Mouse (Mus musculus) left cerebral cortex, postnatal 14 days (tissue): ENCODE measurements at regions not wholly inside any gene's neighbourhood (a gene's known extent, or its start where the extent isn't known, plus 50 kb on each side); places are given as distances from the start of the nearest gene placed in this dataset.

Experiments used
- DNase-seq, 2 experiments: peaks; one replicate each; pipeline ENCODE4 v3.0.0; 2021 to 2022; ENCODE audit warnings: low spot score in 2 of 2, mixed read lengths in 1 of 2
- intact Hi-C: fragments of 180-260 bp; cut with DNase I; formaldehyde crosslinking; loops from one replicate; pipeline ENCODE4 v1.15.1; 2025

DNA sequence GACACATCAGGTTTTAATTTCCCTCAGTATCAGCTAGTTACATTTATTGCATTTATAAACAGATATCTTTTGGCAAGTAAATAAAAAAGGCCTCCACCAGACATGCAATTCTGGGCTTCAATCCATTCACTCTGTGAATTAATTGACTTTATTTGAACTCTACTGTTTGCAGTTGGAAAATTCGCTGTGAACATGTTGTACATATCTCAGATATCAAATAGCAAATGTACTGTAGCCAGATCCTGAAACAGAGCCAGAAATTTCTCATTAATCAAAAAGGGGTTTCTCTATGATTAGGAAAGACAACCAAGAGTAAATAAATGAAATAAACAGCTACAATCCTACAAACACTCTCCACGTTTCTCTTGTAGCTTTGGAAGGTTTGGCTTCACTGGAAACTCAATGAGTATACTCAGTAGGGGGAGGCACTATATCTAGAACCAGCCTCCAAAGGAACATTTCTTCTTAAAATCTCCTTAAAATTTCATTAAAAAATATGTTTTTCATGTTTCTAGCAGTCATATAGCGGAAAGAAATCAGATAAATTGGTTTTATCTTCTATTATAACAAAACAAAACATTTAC, 211.8 kb upstream of the Gm10192 start:
- intact Hi-C loops = no loop called here
- no peak for DNase-seq

DNA sequence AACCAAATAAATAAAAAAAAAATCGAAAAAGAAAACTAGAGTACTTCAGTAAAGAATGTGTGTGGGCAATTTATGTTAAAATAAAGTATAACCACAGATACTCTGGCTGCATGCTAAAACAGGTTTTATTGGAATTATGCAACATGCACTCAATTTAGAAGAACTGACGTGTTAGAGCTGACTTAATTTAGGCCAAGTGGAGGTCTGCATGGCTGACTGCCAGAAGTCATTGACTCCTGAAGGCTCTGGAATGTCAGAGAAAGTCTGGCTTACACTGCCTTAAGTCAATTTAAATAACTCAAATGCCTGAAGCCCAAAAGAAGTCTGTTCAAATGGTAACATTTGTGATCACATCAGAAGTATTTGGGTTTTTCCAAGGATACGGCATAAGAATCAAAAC, 198.1 kb upstream of the Gm10192 start:
- intact Hi-C loops = no loop called here
- DNase-seq = peak in 1 of 2 experiments; percentile 5

DNA sequence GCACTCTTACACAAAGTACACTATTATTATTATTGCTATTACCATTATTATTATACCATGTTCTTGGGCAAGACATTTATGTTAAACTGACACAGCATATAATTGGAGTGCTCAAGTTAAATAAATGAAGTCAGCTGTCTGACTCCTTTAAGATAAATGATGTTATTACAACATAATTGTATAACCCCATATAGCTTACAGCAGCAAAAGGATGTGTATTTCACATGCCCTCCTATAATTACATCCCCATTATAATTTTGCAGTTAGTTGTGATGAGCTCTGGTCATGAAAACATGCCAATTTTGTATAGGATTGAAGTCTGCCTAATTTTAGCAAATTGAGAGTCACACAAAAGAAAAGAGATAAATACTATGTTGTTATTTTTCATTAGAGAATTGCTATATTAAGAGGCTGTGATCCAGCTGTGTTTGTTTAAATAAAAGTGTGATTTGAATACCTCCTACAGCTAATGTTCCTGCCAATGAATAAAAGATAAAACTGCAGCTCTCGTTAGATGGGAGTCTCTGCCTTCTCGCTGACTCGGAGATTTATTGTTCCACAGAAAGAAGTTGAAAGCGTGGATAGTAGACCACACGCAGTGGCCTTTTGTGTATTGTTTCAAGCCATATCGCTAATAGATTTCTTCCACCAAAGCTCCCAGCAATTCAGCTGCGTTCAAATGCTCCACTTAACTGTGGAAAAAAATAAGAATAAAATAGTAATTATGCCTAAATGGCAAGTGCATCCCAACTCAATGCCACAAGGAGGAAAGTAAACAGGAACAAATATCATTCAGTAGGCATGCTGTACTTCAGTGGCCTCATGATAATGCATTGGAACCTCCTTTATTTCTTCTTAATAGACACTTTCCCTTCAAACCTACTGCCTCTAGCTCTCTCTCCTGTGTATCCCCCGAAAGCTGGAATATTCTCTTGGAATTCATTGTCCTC, 194.9 kb upstream of the Gm10192 start:
- no peak for DNase-seq
- intact Hi-C loops = no loop called here

- no peak for DNase-seq
- intact Hi-C loops = no loop called here
Observed at GRCm38 (mm10) chr4:97360473-97360872, 177.5 kb upstream of the Gm10192 start.

DNA sequence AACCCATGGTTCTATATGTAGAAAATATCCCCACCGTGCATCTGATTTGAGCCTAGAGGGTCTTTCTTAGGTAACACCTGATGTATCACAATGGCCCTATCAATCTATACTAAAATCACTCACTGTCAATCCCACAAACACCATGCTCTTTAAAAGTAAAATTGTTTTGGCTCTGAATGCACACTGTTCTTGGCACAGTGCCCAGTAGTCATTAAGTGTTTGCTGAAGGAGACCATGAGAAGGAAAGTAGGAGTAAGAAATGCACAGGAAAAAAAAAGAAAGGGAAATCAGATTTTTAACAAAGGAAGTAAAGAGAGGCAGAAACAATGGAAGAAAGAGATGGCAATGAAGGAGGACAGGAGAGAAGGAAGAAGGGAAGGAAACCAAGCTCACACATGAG, 175.0 kb upstream of the Gm10192 start:
- intact Hi-C loops = no loop called here
- DNase-seq = no peak

- peak; percentile 1 to 5 for DNase-seq
- intact Hi-C loops = no loop called here
Observed at GRCm38 (mm10) chr4:97346799-97347198, 163.8 kb upstream of the Gm10192 start.

GRCm38 (mm10) chr4:97344335-97344734, 161.4 kb upstream of the Gm10192 start:
- intact Hi-C loops = no loop called here

GRCm38 (mm10) chr4:97343378-97343777, 160.4 kb upstream of the Gm10192 start:
- intact Hi-C loops = no loop called here
- DNase-seq = no peak

More at GRCm38 (mm10) chr4:97344335-97344734, 161.4 kb upstream of the Gm10192 start:
- no peak for DNase-seq
